Mouse (Mus musculus): Measurements from ENCODE around the gene Olfr680-ps1. TPM values are rescaled to one million over a fixed set of nuclear protein-coding genes. Genes with fewer than 3 reads are reported as not detected.
"Not testable (repeated sequence)": the region's sequence is repeated elsewhere in the genome, so short reads cannot be mapped to it uniquely, and the experiment has no call there.

Olfr680-ps1 gene
- not detected in 2 replicates for total RNA-seq (2014; rRNA removed)
- not detected in 2 replicates for polyA plus RNA-seq (2015; fragmentation: Nextera tagmentation; extraction: Ambion mirVana)

- not testable (repeated sequence) for ATAC-seq; H3K27me3 ChIP-seq (ENCODE audit: insufficient read depth, low read length); H3K36me3 ChIP-seq (ENCODE audit: insufficient read depth, low read length); H3K4me3 ChIP-seq (ENCODE audit: low read length); DNase-seq (ENCODE audit: low spot score); H3K9ac ChIP-seq (replicated peaks; ENCODE audit: low read length); H3K9me3 ChIP-seq (ENCODE audit: low read length); H3K4me2 ChIP-seq (ENCODE audit: low read depth, low read length); H3K4me1 ChIP-seq (ENCODE audit: insufficient read depth, low read length); H3K27ac ChIP-seq
Measured at GRCm38 (mm10) chr7:105092717-105093116, at the start of gene Olfr680-ps1. TSS of gene Olfr680-ps1 (minus strand) at chr7:105092817.

GRCm38 (mm10) chr7:105141275-105141674 is 48.7 kb upstream of the Olfr680-ps1 start:
- Histone ChIP-seq H3K4me3 (ENCODE audit: low read length) (no peak overlapping the region), H3K4me2 (ENCODE audit: low read depth, low read length) (no peak overlapping the region), H3K9ac (replicated peaks; ENCODE audit: low read length) (no peak overlapping the region), H3K27ac (no peak overlapping the region), H3K27me3 (ENCODE audit: insufficient read depth, low read length) (no peaks in the 10 kb centered on the region), H3K4me1 (ENCODE audit: insufficient read depth, low read length) (no peaks in the 10 kb centered on the region), H3K9me3 (ENCODE audit: low read length) (no peaks in the 10 kb centered on the region), H3K36me3 (ENCODE audit: insufficient read depth, low read length) (no peaks in the 10 kb centered on the region)
- ATAC-seq = no peak
- 76% methylated on average over 2 of the region's 2 CpGs for WGBS
- no peak for TF ChIP-seq CTCF (IDR thresholded peaks at IDR 0.05; ENCODE audit: low read depth)
- DNase-seq (ENCODE audit: low spot score) = no peak

GRCm38 (mm10) chr7:105116536-105116935 is 23.9 kb upstream of the Olfr680-ps1 start, which contains the start of gene Olfr681:
TSS of gene Olfr681 (plus strand) at chr7:105116836.
- H3K27me3 ChIP-seq (ENCODE audit: insufficient read depth, low read length) = no peaks in the 10 kb centered on the region
- H3K9me3 ChIP-seq (ENCODE audit: low read length) = no peaks in the 10 kb centered on the region
- no peaks in the 10 kb centered on the region for H3K4me1 ChIP-seq (ENCODE audit: insufficient read depth, low read length)
- TF ChIP-seq CTCF (IDR thresholded peaks at IDR 0.05; ENCODE audit: low read depth) = no peak
- H3K27ac ChIP-seq = no peak within 1 kb of the TSS
- H3K4me3 ChIP-seq (ENCODE audit: low read length) = no peak within 1 kb of the TSS
- H3K4me2 ChIP-seq (ENCODE audit: low read depth, low read length) = no peak within 1 kb of the TSS
- H3K9ac ChIP-seq (replicated peaks; ENCODE audit: low read length) = no peak within 1 kb of the TSS
- DNase-seq (ENCODE audit: low spot score) = no peak
- ATAC-seq = no peak
- no peaks in the 10 kb centered on the region for H3K36me3 ChIP-seq (ENCODE audit: insufficient read depth, low read length)

GRCm38 (mm10) chr7:105080905-105081304 is 11.7 kb downstream of the Olfr680-ps1 start, which contains the start of gene Olfr679:
TSS of gene Olfr679 (plus strand) at chr7:105081205.
- Histone ChIP-seq H3K9me3 (ENCODE audit: low read length) (no peaks in the 10 kb centered on the region), H3K4me3 (ENCODE audit: low read length) (no peak within 1 kb of the TSS), H3K27me3 (ENCODE audit: insufficient read depth, low read length) (no peaks in the 10 kb centered on the region), H3K36me3 (ENCODE audit: insufficient read depth, low read length) (no peaks in the 10 kb centered on the region), H3K27ac (no peak within 1 kb of the TSS), H3K9ac (replicated peaks; ENCODE audit: low read length) (no peak within 1 kb of the TSS), H3K4me2 (ENCODE audit: low read depth, low read length) (no peak within 1 kb of the TSS), H3K4me1 (ENCODE audit: insufficient read depth, low read length) (no peaks in the 10 kb centered on the region)
- 58% methylated on average over 1 of the region's 1 CpGs for WGBS
- TF ChIP-seq CTCF (IDR thresholded peaks at IDR 0.05; ENCODE audit: low read depth) = no peak
- ATAC-seq (no peak), DNase-seq (ENCODE audit: low spot score) (no peak)

- ATAC-seq = no peak
- WGBS = 100% methylated on average over 1 of the region's 1 CpGs
Measured at GRCm38 (mm10) chr7:105064175-105064574, 28.4 kb downstream of the Olfr680-ps1 start, which contains the start of gene Olfr678. TSS of gene Olfr678 (plus strand) at chr7:105064475.

GRCm38 (mm10) chr7:105058951-105059350 is 33.7 kb downstream of the Olfr680-ps1 start:
- ATAC-seq (no peak), DNase-seq (ENCODE audit: low spot score) (peak; percentile 30)
- Histone ChIP-seq H3K27ac (no peak overlapping the region), H3K4me3 (ENCODE audit: low read length) (no peak overlapping the region), H3K4me2 (ENCODE audit: low read depth, low read length) (no peak overlapping the region), H3K9me3 (ENCODE audit: low read length) (no peaks in the 10 kb centered on the region), H3K9ac (replicated peaks; ENCODE audit: low read length) (no peak overlapping the region), H3K36me3 (ENCODE audit: insufficient read depth, low read length) (no peaks in the 10 kb centered on the region), H3K4me1 (ENCODE audit: insufficient read depth, low read length) (no peaks in the 10 kb centered on the region), H3K27me3 (ENCODE audit: insufficient read depth, low read length) (no peaks in the 10 kb centered on the region)
- peak; percentile 49 for TF ChIP-seq CTCF (IDR thresholded peaks at IDR 0.05; ENCODE audit: low read depth)

More at GRCm38 (mm10) chr7:105064175-105064574, 28.4 kb downstream of the Olfr680-ps1 start, which contains the start of gene Olfr678:
- Histone ChIP-seq H3K36me3 (ENCODE audit: insufficient read depth, low read length) (no peaks in the 10 kb centered on the region), H3K4me3 (ENCODE audit: low read length) (no peak within 1 kb of the TSS), H3K4me2 (ENCODE audit: low read depth, low read length) (no peak within 1 kb of the TSS), H3K9ac (replicated peaks; ENCODE audit: low read length) (no peak within 1 kb of the TSS), H3K4me1 (ENCODE audit: insufficient read depth, low read length) (no peaks in the 10 kb centered on the region), H3K27me3 (ENCODE audit: insufficient read depth, low read length) (no peaks in the 10 kb centered on the region), H3K9me3 (ENCODE audit: low read length) (no peaks in the 10 kb centered on the region), H3K27ac (no peak within 1 kb of the TSS)
- TF ChIP-seq CTCF (IDR thresholded peaks at IDR 0.05; ENCODE audit: low read depth) = no peak
- no peak for DNase-seq (ENCODE audit: low spot score)

Other genes with a start within 250 kb of the Olfr680-ps1 start
- gene Usp17la, start 235.8 kb downstream of the Olfr680-ps1 start, total RNA-seq (2014; rRNA removed) = not detected in 2 replicates
- not detected in 2 replicates for gene Usp17la, start 235.8 kb downstream of the Olfr680-ps1 start, polyA plus RNA-seq (2015; fragmentation: Nextera tagmentation; extraction: Ambion mirVana)
- not detected in 2 replicates for gene Olfr665, start 214.8 kb downstream of the Olfr680-ps1 start, total RNA-seq (2014; rRNA removed)
- gene Olfr665, start 214.8 kb downstream of the Olfr680-ps1 start, polyA plus RNA-seq (2015; fragmentation: Nextera tagmentation; extraction: Ambion mirVana) = not detected in 2 replicates
- not detected in 2 replicates for gene Olfr666, start 196.9 kb downstream of the Olfr680-ps1 start, total RNA-seq (2014; rRNA removed)
- not detected in 2 replicates for gene Olfr666, start 196.9 kb downstream of the Olfr680-ps1 start, polyA plus RNA-seq (2015; fragmentation: Nextera tagmentation; extraction: Ambion mirVana)
- gene Olfr667, start 171.3 kb downstream of the Olfr680-ps1 start, total RNA-seq (2014; rRNA removed) = not detected in 2 replicates
- gene Olfr667, start 171.3 kb downstream of the Olfr680-ps1 start, polyA plus RNA-seq (2015; fragmentation: Nextera tagmentation; extraction: Ambion mirVana) = not detected in 2 replicates
- not detected in 2 replicates for gene Olfr668, start 164.8 kb downstream of the Olfr680-ps1 start, total RNA-seq (2014; rRNA removed)
- gene Olfr668, start 164.8 kb downstream of the Olfr680-ps1 start, polyA plus RNA-seq (2015; fragmentation: Nextera tagmentation; extraction: Ambion mirVana) = not detected in 2 replicates
- not detected in 2 replicates for gene Olfr669, start 158.6 kb downstream of the Olfr680-ps1 start, total RNA-seq (2014; rRNA removed)
- gene Olfr669, start 158.6 kb downstream of the Olfr680-ps1 start, polyA plus RNA-seq (2015; fragmentation: Nextera tagmentation; extraction: Ambion mirVana) = not detected in 2 replicates
- not detected in 2 replicates for gene Olfr670, start 130.2 kb downstream of the Olfr680-ps1 start, total RNA-seq (2014; rRNA removed)
- gene Olfr670, start 130.2 kb downstream of the Olfr680-ps1 start, polyA plus RNA-seq (2015; fragmentation: Nextera tagmentation; extraction: Ambion mirVana) = not detected in 2 replicates
- gene Olfr671, start 113.7 kb downstream of the Olfr680-ps1 start, total RNA-seq (2014; rRNA removed) = not detected in 2 replicates
- gene Olfr671, start 113.7 kb downstream of the Olfr680-ps1 start, polyA plus RNA-seq (2015; fragmentation: Nextera tagmentation; extraction: Ambion mirVana) = not detected in 2 replicates
- gene Olfr672, start 90.8 kb downstream of the Olfr680-ps1 start, total RNA-seq (2014; rRNA removed) = not detected in 2 replicates
- gene Olfr672, start 90.8 kb downstream of the Olfr680-ps1 start, polyA plus RNA-seq (2015; fragmentation: Nextera tagmentation; extraction: Ambion mirVana) = not detected in 2 replicates
- not detected in 2 replicates for gene Olfr675, start 64.4 kb downstream of the Olfr680-ps1 start, total RNA-seq (2014; rRNA removed)
- not detected in 2 replicates for gene Olfr675, start 64.4 kb downstream of the Olfr680-ps1 start, polyA plus RNA-seq (2015; fragmentation: Nextera tagmentation; extraction: Ambion mirVana)
- gene Olfr676, start 60.1 kb downstream of the Olfr680-ps1 start, total RNA-seq (2014; rRNA removed) = not detected in 2 replicates
- not detected in 2 replicates for gene Olfr676, start 60.1 kb downstream of the Olfr680-ps1 start, polyA plus RNA-seq (2015; fragmentation: Nextera tagmentation; extraction: Ambion mirVana)
- not detected in 2 replicates for gene Olfr677, start 41.4 kb downstream of the Olfr680-ps1 start, total RNA-seq (2014; rRNA removed)
- not detected in 2 replicates for gene Olfr677, start 41.4 kb downstream of the Olfr680-ps1 start, polyA plus RNA-seq (2015; fragmentation: Nextera tagmentation; extraction: Ambion mirVana)
- gene Olfr678, start 28.3 kb downstream of the Olfr680-ps1 start, total RNA-seq (2014; rRNA removed) = not detected in 2 replicates
- not detected in 2 replicates for gene Olfr678, start 28.3 kb downstream of the Olfr680-ps1 start, polyA plus RNA-seq (2015; fragmentation: Nextera tagmentation; extraction: Ambion mirVana)
- not detected in 2 replicates for gene Olfr679, start 11.6 kb downstream of the Olfr680-ps1 start, total RNA-seq (2014; rRNA removed)
- gene Olfr679, start 11.6 kb downstream of the Olfr680-ps1 start, polyA plus RNA-seq (2015; fragmentation: Nextera tagmentation; extraction: Ambion mirVana) = not detected in 2 replicates
- gene Olfr681, start 24.0 kb upstream of the Olfr680-ps1 start, total RNA-seq (2014; rRNA removed) = not detected in 2 replicates
- not detected in 2 replicates for gene Olfr681, start 24.0 kb upstream of the Olfr680-ps1 start, polyA plus RNA-seq (2015; fragmentation: Nextera tagmentation; extraction: Ambion mirVana)
- not detected in 2 replicates for gene Olfr683, start 54.2 kb upstream of the Olfr680-ps1 start, total RNA-seq (2014; rRNA removed)
- not detected in 2 replicates for gene Olfr683, start 54.2 kb upstream of the Olfr680-ps1 start, polyA plus RNA-seq (2015; fragmentation: Nextera tagmentation; extraction: Ambion mirVana)
- gene Olfr684, start 70.8 kb upstream of the Olfr680-ps1 start, total RNA-seq (2014; rRNA removed) = not detected in 2 replicates
- not detected in 2 replicates for gene Olfr684, start 70.8 kb upstream of the Olfr680-ps1 start, polyA plus RNA-seq (2015; fragmentation: Nextera tagmentation; extraction: Ambion mirVana)
- 0.52 TPM in 1 of 2 replicates, not detected in the other for gene Olfr685, start 93.2 kb upstream of the Olfr680-ps1 start, total RNA-seq (2014; rRNA removed)
- not detected in 2 replicates for gene Olfr685, start 93.2 kb upstream of the Olfr680-ps1 start, polyA plus RNA-seq (2015; fragmentation: Nextera tagmentation; extraction: Ambion mirVana)
- 0.10 TPM in 1 of 2 replicates, not detected in the other for gene Olfr686, start 114.7 kb upstream of the Olfr680-ps1 start, total RNA-seq (2014; rRNA removed)
- not detected in 2 replicates for gene Olfr686, start 114.7 kb upstream of the Olfr680-ps1 start, polyA plus RNA-seq (2015; fragmentation: Nextera tagmentation; extraction: Ambion mirVana)
- gene Olfr688, start 195.3 kb upstream of the Olfr680-ps1 start, total RNA-seq (2014; rRNA removed) = not detected in 2 replicates
- gene Olfr688, start 195.3 kb upstream of the Olfr680-ps1 start, polyA plus RNA-seq (2015; fragmentation: Nextera tagmentation; extraction: Ambion mirVana) = not detected in 2 replicates
- not detected in 2 replicates for gene Olfr689, start 218.3 kb upstream of the Olfr680-ps1 start, total RNA-seq (2014; rRNA removed)
- gene Olfr689, start 218.3 kb upstream of the Olfr680-ps1 start, polyA plus RNA-seq (2015; fragmentation: Nextera tagmentation; extraction: Ambion mirVana) = 0.05 and 0.16 TPM in 2 replicates
- gene Olfr690, start 241.3 kb upstream of the Olfr680-ps1 start, total RNA-seq (2014; rRNA removed) = 0.14 and 0.99 TPM in 2 replicates
- gene Olfr690, start 241.3 kb upstream of the Olfr680-ps1 start, polyA plus RNA-seq (2015; fragmentation: Nextera tagmentation; extraction: Ambion mirVana) = not detected in 2 replicates
- gene Olfr691, start 249.5 kb upstream of the Olfr680-ps1 start, total RNA-seq (2014; rRNA removed) = 0.52 and 0.75 TPM in 2 replicates
- 0.13 and 0.15 TPM in 2 replicates for gene Olfr691, start 249.5 kb upstream of the Olfr680-ps1 start, polyA plus RNA-seq (2015; fragmentation: Nextera tagmentation; extraction: Ambion mirVana)

All from hindbrain, postnatal 0 days (tissue).